Mouse (Mus musculus): ENCODE results near the gene Fxyd7. TPM values are rescaled to one million over a fixed set of nuclear protein-coding genes. Genes with fewer than 3 reads are reported as not detected.

The Fxyd7 gene
- polyA plus RNA-seq, 2 experiments = 14.9 to 16.2 TPM

DNA sequence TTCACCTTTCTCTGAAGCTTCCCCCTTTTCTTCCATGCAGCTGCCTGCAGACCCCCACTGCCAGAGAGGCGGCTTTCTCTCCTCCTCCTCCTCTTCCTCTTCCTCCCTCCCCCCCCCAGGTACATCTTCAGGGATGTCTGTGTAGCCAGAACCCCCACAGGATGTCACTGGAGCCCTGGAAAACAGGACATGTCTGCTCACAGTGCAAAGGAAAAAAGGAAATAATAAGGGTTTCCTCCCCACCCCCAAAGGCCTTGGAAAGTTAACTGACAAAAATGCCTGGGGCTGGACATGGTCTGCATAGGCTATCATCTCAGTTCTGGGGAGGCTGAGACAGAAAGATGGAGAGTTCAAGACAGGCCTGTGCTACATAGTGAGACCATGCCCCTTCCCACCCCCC lies 29.8 kb upstream of the Fxyd7 start:
- no peak for TF ChIP-seq POLR2A (IDR thresholded peaks at IDR 0.05; ENCODE audit: borderline replicate concordance, extremely low read depth, insufficient read depth, insufficient read length)
- Histone ChIP-seq H3K36me3 (ENCODE audit: control insufficient read depth, insufficient read depth, low read length) (no peaks in the 10 kb centered on the region), H3K9ac (ENCODE audit: low read depth, low read length, severe bottlenecking) (no peak overlapping the region), H3K4me3 (replicated peaks; ENCODE audit: low read length) (no peak overlapping the region), H3K9me3 (ENCODE audit: control insufficient read depth, low read length) (no peaks in the 10 kb centered on the region), H3K4me2 (replicated peaks; ENCODE audit: low read depth, low read length, severe bottlenecking) (no peak overlapping the region), H3K27me3 (ENCODE audit: control insufficient read depth, insufficient read depth, low read length) (no peaks in the 10 kb centered on the region), H3K27ac (replicated peaks; ENCODE audit: low read depth, low read length) (no peak overlapping the region), H3K4me1 (ENCODE audit: control insufficient read depth, insufficient read depth, low read length) (peaks cover 13% of the 10 kb centered on the region; the same call in 1 of the 2 replicates)
- DNase-seq (ENCODE audit: low spot score) = no peak
- ATAC-seq (ENCODE audit: low FRiP score, low read depth) = no peak
- WGBS = 52% methylated on average over 1 of the region's 1 CpGs

DNA sequence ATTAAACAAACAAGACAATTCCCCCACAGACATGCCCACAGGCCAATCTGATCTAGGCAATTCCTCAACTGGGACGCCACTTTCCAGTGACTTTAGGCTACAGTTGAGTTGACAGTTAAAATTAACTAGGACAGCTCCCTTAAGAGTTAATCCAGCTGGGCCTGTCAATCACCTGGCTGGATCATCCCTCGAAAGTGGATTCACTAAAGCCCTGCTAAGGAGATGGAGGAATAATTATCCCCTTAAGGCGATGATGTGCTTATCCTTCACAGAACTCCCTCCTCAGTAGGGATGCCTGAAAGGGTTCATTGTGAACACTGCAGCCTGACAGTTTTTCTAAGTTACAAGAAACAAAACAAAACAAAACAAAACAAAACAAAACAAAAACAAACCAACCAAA lies 29.3 kb upstream of the Fxyd7 start:
- H3K36me3 ChIP-seq (ENCODE audit: control insufficient read depth, insufficient read depth, low read length) = no peaks in the 10 kb centered on the region
- ATAC-seq (ENCODE audit: low FRiP score, low read depth) = no peak
- 65% methylated on average over 3 of the region's 3 CpGs for WGBS

DNA sequence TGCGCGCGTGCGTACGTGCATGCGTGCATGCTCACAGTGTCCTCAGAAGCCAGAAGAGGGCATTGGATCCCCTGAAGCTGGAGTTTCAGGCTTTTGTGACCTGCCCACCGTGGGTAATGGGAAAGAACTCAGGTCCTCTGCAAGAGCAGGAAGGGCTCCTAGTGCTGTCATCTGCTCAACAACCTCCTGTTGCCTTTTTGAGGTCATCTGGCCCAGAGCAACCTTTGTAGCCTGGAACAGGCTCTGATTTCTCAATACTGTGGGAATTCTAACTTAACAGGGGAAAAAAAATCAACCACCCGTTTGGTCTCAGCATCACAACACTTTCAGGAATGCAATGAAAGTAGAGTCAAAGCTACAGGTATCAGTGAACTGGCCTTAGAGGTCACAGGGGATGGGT lies 28.4 kb upstream of the Fxyd7 start:
- DNase-seq (ENCODE audit: low spot score) = no peak
- no peaks in the 10 kb centered on the region for H3K36me3 ChIP-seq (ENCODE audit: control insufficient read depth, insufficient read depth, low read length)

More for the DNA sequence above, 29.3 kb upstream of the Fxyd7 start:
- Histone ChIP-seq H3K9me3 (ENCODE audit: control insufficient read depth, low read length) (no peaks in the 10 kb centered on the region), H3K4me3 (replicated peaks; ENCODE audit: low read length) (no peak overlapping the region), H3K27ac (replicated peaks; ENCODE audit: low read depth, low read length) (no peak overlapping the region), H3K4me2 (replicated peaks; ENCODE audit: low read depth, low read length, severe bottlenecking) (no peak overlapping the region), H3K27me3 (ENCODE audit: control insufficient read depth, insufficient read depth, low read length) (no peaks in the 10 kb centered on the region), H3K9ac (ENCODE audit: low read depth, low read length, severe bottlenecking) (no peak overlapping the region), H3K4me1 (ENCODE audit: control insufficient read depth, insufficient read depth, low read length) (peaks cover 13% of the 10 kb centered on the region; the same call in 1 of the 2 replicates)
- DNase-seq (ENCODE audit: low spot score) = no peak
- TF ChIP-seq POLR2A (IDR thresholded peaks at IDR 0.05; ENCODE audit: borderline replicate concordance, extremely low read depth, insufficient read depth, insufficient read length) = no peak

GRCm38 (mm10) chr7:31077885-31078445 lies 26.7 kb upstream of the Fxyd7 start:
- no peak overlapping the region for H3K4me3 ChIP-seq (replicated peaks; ENCODE audit: low read length)
- DNase-seq (ENCODE audit: low spot score) (peak; percentile 76), ATAC-seq (ENCODE audit: low FRiP score, low read depth) (peak; percentile 34; the same call in 1 of the 2 replicates)
- peaks cover 11% of the 10 kb centered on the region; the same call in 1 of the 2 replicates for H3K4me1 ChIP-seq (ENCODE audit: control insufficient read depth, insufficient read depth, low read length)
- H3K27ac ChIP-seq (replicated peaks; ENCODE audit: low read depth, low read length) = no peak overlapping the region; the same call in 1 of the 2 replicates
- H3K9ac ChIP-seq (ENCODE audit: low read depth, low read length, severe bottlenecking) = no peak overlapping the region
- 30% methylated on average over 5 of the region's 5 CpGs for WGBS
- H3K4me2 ChIP-seq (replicated peaks; ENCODE audit: low read depth, low read length, severe bottlenecking) = no peak overlapping the region
- TF ChIP-seq POLR2A (IDR thresholded peaks at IDR 0.05; ENCODE audit: borderline replicate concordance, extremely low read depth, insufficient read depth, insufficient read length) = no peak
- H3K36me3 ChIP-seq (ENCODE audit: control insufficient read depth, insufficient read depth, low read length) = no peaks in the 10 kb centered on the region
- no peaks in the 10 kb centered on the region for H3K9me3 ChIP-seq (ENCODE audit: control insufficient read depth, low read length)
- H3K27me3 ChIP-seq (ENCODE audit: control insufficient read depth, insufficient read depth, low read length) = no peaks in the 10 kb centered on the region

More for the DNA sequence above, 28.4 kb upstream of the Fxyd7 start:
- Histone ChIP-seq H3K9me3 (ENCODE audit: control insufficient read depth, low read length) (no peaks in the 10 kb centered on the region), H3K4me2 (replicated peaks; ENCODE audit: low read depth, low read length, severe bottlenecking) (no peak overlapping the region), H3K27ac (replicated peaks; ENCODE audit: low read depth, low read length) (no peak overlapping the region), H3K9ac (ENCODE audit: low read depth, low read length, severe bottlenecking) (no peak overlapping the region), H3K4me1 (ENCODE audit: control insufficient read depth, insufficient read depth, low read length) (peaks cover 13% of the 10 kb centered on the region; the same call in 1 of the 2 replicates), H3K27me3 (ENCODE audit: control insufficient read depth, insufficient read depth, low read length) (no peaks in the 10 kb centered on the region), H3K4me3 (replicated peaks; ENCODE audit: low read length) (no peak overlapping the region)
- WGBS = 87% methylated on average over 8 of the region's 8 CpGs
- no peak for ATAC-seq (ENCODE audit: low FRiP score, low read depth)
- no peak for TF ChIP-seq POLR2A (IDR thresholded peaks at IDR 0.05; ENCODE audit: borderline replicate concordance, extremely low read depth, insufficient read depth, insufficient read length)

- H3K9ac ChIP-seq (ENCODE audit: low read depth, low read length, severe bottlenecking) = no peak overlapping the region
- H3K4me3 ChIP-seq (replicated peaks; ENCODE audit: low read length) = no peak overlapping the region
- TF ChIP-seq POLR2A (IDR thresholded peaks at IDR 0.05; ENCODE audit: borderline replicate concordance, extremely low read depth, insufficient read depth, insufficient read length) = no peak
- peak overlapping the region; percentile 61; the same call in 1 of the 2 replicates for H3K27ac ChIP-seq (replicated peaks; ENCODE audit: low read depth, low read length)
- H3K36me3 ChIP-seq (ENCODE audit: control insufficient read depth, insufficient read depth, low read length) = no peaks in the 10 kb centered on the region
- H3K4me2 ChIP-seq (replicated peaks; ENCODE audit: low read depth, low read length, severe bottlenecking) = no peak overlapping the region
- DNase-seq (ENCODE audit: low spot score) (no peak), ATAC-seq (ENCODE audit: low FRiP score, low read depth) (peak; percentile 56)
- no peaks in the 10 kb centered on the region for H3K27me3 ChIP-seq (ENCODE audit: control insufficient read depth, insufficient read depth, low read length)
- peaks cover 11% of the 10 kb centered on the region; the same call in 1 of the 2 replicates for H3K4me1 ChIP-seq (ENCODE audit: control insufficient read depth, insufficient read depth, low read length)
- 52% methylated on average over 6 of the region's 6 CpGs for WGBS
- H3K9me3 ChIP-seq (ENCODE audit: control insufficient read depth, low read length) = no peaks in the 10 kb centered on the region
These were observed 26.2 kb upstream of the Fxyd7 start for GRCm38 (mm10) chr7:31077470-31077869.

Measured in limb, embryonic 14.5 days (tissue).